Mouse (Mus musculus) retina, adult 2 months (tissue): ENCODE data around the gene Frmd4b.

ENCODE experiments used
- DNase-seq: peaks from one replicate; pipeline ENCODE4 v3.0.0-alpha.2; 2012; ENCODE audit warnings: low read depth, low spot score

The Frmd4b gene

DNA sequence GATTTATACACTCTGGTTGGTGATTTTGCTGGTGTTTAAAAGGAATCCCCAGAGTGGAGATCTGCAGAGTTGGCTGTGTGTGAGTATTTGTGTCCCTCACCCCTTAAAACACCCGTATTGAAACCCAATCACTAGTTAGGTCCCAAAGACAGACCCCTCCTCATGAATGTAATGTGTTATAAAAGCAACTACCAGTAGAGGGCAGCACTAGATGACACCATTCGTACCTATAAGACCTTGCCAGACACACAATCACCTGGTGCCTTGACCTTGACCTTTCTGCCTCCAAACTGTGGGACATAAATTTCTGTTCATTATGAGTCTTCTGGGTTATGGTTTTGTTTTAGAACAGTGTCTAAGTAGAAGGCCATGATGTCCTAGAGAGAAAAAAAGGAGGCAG, 96.8 kb downstream of the Frmd4b start:
- no peak for DNase-seq

DNA sequence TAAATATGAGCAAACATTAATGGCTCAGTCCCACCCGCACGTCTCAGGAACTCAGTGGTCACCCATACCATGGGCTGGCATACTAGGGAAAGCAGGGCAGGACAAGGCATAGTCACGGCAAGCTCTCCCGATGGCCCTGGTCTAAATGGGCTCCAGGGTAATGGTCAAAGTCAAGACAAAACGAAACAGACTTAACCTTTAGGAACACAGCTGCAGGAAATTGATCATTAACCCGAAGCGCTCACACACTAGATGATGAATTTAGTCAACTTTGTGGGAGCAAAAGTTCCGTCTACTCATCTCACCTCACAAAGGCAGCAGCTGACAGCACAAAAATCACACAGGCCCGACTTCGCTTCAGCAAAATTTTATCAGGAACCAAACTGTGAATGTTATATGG, 97.8 kb downstream of the Frmd4b start:
- DNase-seq = no peak

- DNase-seq = no peak
These were observed 98.9 kb downstream of the Frmd4b start for GRCm38 (mm10) chr6:97518467-97518866.

DNA sequence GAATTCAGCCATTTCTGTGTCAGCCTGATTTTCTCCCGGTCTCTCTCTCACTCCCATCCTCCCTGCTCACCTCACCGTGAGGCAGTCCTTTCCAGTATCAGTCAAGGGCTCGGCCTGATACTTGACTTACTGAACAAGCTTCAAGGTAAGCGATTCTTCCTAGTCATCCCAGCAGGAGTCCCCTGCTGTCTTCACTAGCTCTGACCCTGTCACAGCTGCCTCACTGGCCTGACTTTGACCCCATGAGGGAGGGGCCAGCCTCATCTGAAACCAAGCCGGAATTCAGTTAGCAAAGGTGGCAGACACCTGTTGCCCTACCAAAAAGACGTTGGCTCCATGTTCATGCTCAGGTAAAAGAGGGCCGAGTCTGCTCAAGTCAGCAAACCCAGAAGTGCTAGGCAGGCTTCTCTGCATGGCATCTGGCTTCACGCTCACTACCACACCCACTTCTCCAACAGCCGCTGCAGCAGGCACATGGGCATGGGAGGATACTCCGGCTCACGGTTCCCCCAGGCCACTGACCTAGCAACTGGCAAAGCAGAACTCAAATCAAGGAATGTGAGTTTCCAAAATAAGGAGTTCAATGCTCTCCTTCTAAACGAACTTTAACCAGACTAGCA, 99.6 kb downstream of the Frmd4b start:
- no peak for DNase-seq

DNA sequence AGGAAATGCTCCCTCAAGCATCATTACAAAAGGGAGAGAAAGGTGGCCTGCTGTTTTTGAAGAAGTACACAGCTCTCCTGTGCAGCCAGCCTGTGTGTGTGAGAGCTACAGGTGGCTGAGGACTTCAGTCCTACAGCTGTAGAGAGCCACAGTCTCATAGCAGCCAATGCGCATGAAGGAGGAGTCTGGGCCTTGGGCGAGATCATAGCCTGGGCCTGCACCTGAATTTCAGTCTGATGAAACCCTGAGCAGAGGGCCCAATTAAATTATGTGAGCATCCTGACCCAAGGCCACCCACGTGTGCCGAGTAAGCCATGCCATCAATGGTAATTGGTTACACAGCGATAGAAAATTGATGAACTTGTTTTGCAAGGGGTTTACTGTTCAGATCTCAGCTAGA, 100.4 kb downstream of the Frmd4b start:
- DNase-seq = no peak

DNA sequence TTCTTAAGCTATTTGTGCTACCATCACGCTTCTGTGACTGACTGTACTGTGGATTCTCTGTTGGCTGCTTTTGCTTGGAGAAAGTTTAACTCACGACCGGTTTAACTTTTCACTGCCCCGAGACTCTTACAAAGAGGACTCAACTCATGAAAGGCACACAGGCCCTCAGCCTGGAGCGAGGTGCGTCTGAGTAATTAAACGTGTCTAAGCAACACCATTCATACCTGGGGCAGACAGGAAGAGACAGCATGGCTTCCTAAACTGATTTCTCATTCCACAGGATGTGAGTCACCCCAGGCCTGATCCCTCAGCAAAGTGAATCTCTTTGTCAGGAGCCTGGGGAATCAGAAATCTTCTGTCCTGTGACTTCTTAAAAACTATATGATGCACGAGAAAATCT, 106.6 kb downstream of the Frmd4b start:
- DNase-seq = no peak

GRCm38 (mm10) chr6:97509434-97509833, 107.9 kb downstream of the Frmd4b start:
- DNase-seq = no peak

DNA sequence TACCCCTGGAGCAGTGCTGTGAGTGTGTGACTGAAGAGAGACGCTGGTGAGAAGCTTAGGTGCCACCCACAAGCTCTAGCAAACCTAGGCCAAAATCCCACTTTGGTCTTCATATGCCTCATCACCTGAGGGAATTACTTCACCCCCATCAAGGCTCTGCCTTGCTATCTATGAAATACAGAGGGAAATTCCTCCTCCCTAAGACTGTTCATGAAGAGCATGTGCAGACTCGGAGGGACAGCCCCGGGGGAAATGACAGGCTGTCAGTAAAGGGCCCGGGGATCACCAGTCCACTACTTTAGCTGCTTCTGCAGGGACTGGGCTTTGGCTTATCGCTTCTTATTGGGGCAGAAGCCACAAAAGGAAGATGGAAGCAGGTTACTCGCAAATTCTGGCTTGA, 108.9 kb downstream of the Frmd4b start:
- no peak for DNase-seq

DNA sequence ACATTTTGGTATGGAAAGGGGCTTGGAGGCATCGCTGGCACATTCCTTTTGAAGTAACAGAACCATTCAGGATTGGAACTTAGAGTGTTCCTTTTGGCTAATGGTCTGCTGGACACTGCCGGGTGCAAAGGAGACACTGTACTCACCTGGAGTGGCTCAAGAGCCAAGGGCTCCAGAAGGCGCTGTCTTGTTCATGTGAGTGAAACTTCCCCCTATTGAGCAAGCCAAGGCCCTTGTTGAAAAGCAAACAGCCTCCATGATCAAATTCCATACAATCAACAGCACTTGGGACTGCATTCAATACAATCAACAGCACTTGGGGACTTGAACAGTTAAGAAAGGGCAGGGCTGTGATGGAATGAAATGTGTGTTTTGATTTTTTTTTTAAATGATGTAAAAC, 109.4 kb downstream of the Frmd4b start:
- no peak for DNase-seq

DNA sequence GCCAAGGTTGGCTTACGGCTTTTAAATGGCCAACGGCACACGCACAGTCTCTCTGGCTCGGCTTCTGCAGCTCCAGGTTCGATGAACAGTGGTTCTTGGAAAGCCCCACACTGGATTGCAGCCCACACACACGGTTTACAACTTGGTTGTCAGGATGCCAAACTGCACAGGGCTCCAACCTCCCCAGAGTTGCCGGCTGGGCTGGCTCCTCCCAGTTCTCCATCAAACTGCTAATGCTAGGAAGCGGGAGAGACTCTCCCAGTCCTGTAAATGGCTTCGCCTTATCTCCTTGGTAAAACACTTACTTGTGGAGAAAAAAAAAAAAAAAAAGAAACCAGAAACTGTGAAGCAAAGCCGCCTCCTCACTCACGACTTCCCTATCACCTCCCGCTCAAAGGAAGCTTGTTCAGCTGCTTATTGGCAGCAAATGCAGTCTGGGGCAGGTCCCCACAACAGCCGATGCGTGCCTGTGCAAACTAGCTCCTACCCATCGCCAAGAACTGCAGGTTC, 111.1 kb downstream of the Frmd4b start:
- no peak for DNase-seq

DNA sequence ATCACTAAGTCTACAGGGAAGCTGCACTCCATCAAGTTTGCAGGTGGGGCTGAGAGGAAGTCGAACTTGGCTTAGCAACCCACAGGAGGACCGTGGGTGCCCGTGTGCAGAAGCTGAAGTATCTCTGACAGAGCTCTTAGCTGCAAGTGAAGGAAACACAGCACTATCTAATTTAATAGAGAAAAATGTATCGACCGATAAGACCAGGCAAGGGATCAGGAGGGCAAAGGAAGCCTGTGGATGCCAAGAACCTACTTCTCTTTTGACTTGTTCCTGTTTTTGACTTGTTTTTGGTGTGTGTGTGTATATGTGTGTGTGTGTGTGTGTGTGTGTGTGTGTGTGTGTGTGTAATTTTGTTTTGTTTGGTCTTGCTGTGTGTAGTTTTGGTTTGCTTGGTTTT, 112.7 kb downstream of the Frmd4b start:
- DNase-seq = no peak

- DNase-seq = no peak
These were observed 116.3 kb downstream of the Frmd4b start for GRCm38 (mm10) chr6:97501000-97501399.

GRCm38 (mm10) chr6:97500246-97500645, 117.1 kb downstream of the Frmd4b start:
- peak; percentile 85 for DNase-seq

- no peak for DNase-seq
These were observed 121.3 kb downstream of the Frmd4b start for GRCm38 (mm10) chr6:97496002-97496401.

- no peak for DNase-seq
These were observed 126.3 kb downstream of the Frmd4b start for GRCm38 (mm10) chr6:97491065-97491464.

DNA sequence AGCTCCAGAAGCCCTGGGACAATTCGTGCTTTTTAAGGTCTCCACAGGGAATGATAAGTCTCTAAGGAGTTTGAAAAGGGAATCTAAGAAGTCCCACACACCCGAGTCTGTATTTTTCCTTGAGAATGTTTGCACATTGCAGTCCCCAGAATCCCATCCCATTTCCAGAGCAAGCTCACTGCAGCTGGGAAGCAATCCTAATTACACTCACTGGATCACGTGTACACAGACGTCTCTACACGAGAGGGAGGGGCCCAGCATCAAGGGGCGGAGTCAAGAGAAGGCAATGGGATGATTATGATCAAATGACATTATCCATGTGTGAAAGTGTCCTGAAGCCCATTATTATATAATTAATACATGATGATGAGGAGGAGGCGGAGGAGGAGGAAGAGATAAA, 128.5 kb downstream of the Frmd4b start:
- peak; percentile 60 for DNase-seq

GRCm38 (mm10) chr6:97488280-97488679, 129.1 kb downstream of the Frmd4b start:
- no peak for DNase-seq

- DNase-seq = peak; percentile 84
These were observed 129.7 kb downstream of the Frmd4b start for GRCm38 (mm10) chr6:97487535-97488081.

DNA sequence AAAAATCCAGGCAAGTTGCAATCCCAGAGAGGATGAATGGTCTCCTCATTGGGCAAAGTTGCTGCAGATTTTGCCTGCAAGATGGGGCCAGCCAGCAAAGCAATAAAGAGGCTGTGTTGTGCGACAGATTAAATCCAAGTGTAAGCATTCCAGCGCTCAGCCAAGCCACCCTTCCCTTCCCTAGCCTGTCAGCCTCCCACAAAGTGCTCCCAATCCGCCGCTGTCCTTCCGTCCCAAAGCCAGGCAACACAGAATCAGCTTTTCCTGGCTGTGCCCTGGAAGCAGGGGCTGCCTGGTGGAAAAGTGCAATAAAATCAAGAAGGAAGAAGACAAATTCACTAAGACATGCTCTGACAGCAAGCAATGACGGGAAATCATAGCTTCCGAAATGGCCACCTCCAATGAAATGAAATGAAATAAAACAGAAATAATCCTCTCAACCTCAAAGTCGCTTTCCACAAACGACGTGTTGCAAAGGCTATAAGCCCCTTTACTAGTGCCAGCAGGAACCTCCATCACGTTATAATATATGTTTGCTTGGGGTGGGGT, 130.5 kb downstream of the Frmd4b start:
- DNase-seq = no peak

DNA sequence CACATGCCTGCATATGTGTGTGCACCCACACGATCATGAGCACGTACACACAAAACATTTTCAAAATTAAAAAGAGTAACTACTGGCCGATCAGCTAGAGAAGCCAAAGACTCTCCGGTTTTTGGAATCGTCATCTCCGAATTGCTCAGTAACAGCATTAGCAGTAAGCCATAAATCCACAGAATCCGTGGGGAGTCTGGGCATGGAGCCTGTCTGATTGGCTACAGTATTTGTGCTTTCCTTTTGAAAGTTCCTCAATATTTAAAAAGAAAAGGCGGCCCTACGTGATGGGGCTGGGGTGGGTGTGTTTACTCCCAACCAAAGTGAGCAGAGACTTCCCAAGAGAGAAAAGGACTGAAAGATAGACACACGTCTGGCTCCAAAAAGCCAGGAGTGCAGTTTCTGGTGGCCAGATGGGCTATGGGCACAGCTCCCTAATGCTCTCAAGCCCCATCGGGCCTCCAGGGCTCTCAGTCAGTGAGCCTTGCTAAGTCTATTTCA, 131.4 kb downstream of the Frmd4b start:
- no peak for DNase-seq

DNA sequence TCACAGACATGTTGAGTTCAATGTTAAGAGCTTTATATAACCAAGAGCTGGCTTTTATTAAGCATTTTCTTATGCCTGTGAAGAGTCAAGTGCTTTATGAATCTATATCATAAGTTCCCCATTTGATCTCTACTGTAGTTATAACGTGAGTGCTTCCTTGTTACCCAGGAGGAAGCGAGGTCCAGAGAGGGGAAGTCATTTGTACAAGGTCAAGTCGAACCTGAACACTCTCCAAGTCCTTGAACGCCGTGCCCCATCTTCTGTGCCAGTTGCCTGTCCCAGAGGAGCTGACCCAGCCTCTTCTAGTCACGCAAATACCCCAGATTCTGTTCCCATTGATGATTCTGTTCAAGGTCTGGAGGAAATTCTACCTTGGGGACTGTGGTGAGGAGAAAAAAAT, 135.4 kb downstream of the Frmd4b start:
- no peak for DNase-seq

- no peak for DNase-seq
These were observed 138.1 kb downstream of the Frmd4b start for GRCm38 (mm10) chr6:97478981-97479860.
